Mouse (Mus musculus) embryonic fibroblast, embryonic 13.5 days (primary cell): Measurements from ENCODE around the gene Naxd. TPM values are rescaled to one million over a fixed set of nuclear protein-coding genes. Genes with fewer than 3 reads are reported as not detected.
A peak's percentile ranks its signal among the peaks of the same experiment; 100 is the strongest.
"Not testable (repeated sequence)": the region's sequence is repeated elsewhere in the genome, so short reads cannot be mapped to it uniquely, and the experiment has no call there.

ENCODE experiments used
- H3K27ac ChIP-seq: 2 replicates; pipeline ENCODE4 v1.5.1; 2012; ENCODE audit warnings: low read length, control low read depth, inconsistent platforms; ENCODE audit not compliant: insufficient read depth
- H3K4me1 ChIP-seq: 2 replicates; pipeline ENCODE4 v1.6.1; 2011; ENCODE audit warnings: low read length; ENCODE audit not compliant: control insufficient read depth, insufficient read depth
- H3K4me3 ChIP-seq: 2 replicates; pipeline ENCODE4 v1.5.1; 2011; ENCODE audit warnings: mild to moderate bottlenecking, control low read depth, low read length; ENCODE audit not compliant: insufficient read depth
- CTCF ChIP-seq: IDR thresholded peaks from 2 replicates; pipeline ENCODE4 v1.5.1; 2011; ENCODE audit warnings: mild to moderate bottlenecking, control low read depth, low read length, moderate library complexity, borderline replicate concordance; ENCODE audit not compliant: insufficient read depth
- POLR2A ChIP-seq: IDR thresholded peaks from 2 replicates; pipeline ENCODE4 v1.6.1; 2011; ENCODE audit warnings: low read depth, mild to moderate bottlenecking, control low read depth, low read length, moderate library complexity
- polyA plus RNA-seq: library from polyadenylated mRNA; stranded (reverse); fragments of >200 nt; gene quantifications from 2 replicates; pipeline ENCODE4 v1.2.4, GENCODE M21; 2011; ENCODE audit warnings: low read depth; ENCODE audit not compliant: missing spikeins, insufficient read length

Naxd gene
- polyA plus RNA-seq, 1 experiment: 54.2 TPM

DNA sequence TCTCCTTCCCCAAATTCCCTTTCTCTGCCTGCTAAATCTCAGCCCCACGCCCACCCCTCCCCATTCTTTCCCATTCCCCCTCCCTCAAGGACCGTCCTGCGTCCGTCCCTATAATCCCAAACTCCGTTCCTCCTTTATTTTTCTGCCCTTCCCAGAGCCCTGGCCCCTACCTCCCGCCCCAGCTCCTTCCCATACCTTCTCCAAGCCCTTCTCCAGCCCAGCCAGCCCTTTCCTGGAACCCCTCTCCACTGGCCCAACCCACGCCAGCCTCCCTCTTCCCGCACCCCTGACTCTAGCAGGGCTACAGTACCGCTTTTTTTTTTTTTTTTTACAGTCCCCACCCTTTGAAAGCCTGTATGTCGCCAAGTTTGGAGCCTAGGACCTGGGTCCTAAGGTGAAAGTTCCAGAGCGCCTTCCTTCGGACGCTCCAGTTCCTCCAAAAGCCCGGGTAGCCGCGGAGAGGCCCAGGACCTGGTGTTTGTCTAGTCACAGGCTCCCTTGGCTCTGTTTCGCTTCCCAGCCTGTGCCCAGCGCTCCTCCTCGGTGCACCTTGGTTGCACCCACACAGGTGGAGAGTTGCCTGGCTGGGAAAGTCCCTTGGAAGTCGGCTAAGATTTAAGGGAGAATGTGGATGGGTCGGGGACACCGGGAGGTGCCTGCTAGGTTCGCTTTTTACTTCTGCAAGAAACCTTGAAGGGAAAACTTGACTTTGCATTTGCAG is 18.3 kb upstream of the Naxd start:
- TF ChIP-seq POLR2A (no peak), CTCF (no peak)
- peaks cover 4% of the 10 kb centered on the region; the same call in 1 of the 2 replicates for H3K4me1 ChIP-seq
- H3K4me3 ChIP-seq: no peak overlapping the region
- H3K27ac ChIP-seq: no peak overlapping the region

DNA sequence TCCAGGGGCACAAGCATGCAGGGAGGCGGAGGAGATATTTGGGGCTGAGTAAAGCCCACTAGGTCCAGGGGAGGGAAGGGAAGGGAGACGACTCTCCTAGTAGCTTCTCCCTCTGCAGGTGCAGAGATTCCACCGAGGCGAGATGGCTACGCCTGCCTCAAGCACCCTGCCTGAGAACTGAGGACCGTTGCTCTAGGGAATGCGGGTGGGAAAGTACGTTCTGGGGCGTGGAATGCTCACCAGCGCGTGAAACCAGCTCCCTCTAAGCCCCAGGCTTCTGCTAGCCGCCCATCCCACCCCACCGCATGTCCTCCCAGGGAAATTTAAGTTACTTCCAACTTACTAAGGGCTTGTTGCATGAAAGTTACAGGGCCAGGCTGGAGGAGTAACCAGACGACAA is 17.7 kb upstream of the Naxd start:
- H3K4me1 ChIP-seq: peaks cover 4% of the 10 kb centered on the region; the same call in 1 of the 2 replicates
- H3K4me3 ChIP-seq: no peak overlapping the region
- H3K27ac ChIP-seq: no peak overlapping the region
- TF ChIP-seq CTCF: no peak
- no peak for TF ChIP-seq POLR2A

DNA sequence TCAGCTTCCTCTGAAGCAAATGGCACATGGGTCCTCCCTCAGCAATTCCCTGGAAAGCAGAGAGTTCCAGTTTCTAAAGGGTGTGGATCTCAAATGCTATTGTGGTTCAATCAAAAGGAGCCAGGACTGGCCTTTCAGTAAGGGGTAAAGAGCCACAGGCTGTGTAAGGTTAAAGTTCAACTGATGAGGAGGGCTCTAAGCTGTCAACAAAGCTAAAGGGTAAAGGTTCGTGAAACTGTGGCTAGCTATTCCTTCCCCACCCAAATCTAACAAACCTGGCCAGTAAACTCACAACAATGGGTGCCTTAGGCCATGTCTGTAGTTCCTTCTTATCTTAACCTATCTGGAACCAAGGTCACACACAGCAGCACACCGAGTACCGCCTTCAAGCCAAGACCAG is 15.4 kb upstream of the Naxd start:
- TF ChIP-seq CTCF: no peak
- Histone ChIP-seq H3K27ac (no peak overlapping the region), H3K4me3 (no peak overlapping the region), H3K4me1 (no peaks in the 10 kb centered on the region)

DNA sequence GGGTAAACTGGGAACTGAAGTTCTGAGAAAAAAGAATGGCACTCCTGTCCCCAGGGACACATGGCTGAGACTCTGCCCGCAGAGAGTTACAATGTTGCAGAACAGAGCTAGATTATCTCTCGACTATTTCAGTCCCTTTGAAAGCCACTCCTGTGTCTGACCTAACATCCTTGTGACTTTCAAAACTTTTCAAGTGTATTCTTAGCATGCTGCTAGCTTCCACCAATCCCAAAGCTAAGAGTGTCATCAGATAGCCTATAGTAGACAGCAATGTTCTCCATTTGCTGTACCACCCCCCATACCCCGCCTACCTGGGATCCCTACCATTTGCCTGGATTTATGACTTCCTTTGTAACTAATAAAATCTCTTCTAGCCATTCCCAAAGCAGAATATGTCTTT is 14.8 kb upstream of the Naxd start:
- Histone ChIP-seq H3K27ac (no peak overlapping the region), H3K4me1 (no peaks in the 10 kb centered on the region), H3K4me3 (no peak overlapping the region)
- TF ChIP-seq POLR2A (no peak), CTCF (no peak)

DNA sequence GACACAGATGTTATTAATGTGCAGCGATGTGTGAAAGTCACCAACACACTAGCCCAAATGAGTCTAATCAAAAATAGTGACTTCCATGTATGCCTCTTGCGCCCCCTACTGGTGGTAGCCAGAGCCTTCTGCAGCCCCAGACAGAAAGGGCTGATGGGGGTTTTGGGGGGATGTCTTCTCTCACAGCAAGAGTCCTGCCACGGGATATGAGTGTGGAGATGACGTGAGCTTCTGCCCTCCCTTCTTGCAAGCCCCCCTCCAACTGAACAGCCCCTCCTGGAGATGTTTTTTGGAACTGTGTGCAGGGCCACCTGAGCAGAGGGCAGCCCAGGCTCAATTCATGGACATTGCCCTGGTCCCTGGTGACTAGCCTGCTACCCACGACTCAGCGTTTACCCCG is 11.2 kb upstream of the Naxd start:
- Histone ChIP-seq H3K4me1 (no peaks in the 10 kb centered on the region), H3K27ac (no peak overlapping the region), H3K4me3 (no peak overlapping the region)
- TF ChIP-seq POLR2A (no peak), CTCF (peak; percentile 44; the same call in 1 of the 2 replicates)

DNA sequence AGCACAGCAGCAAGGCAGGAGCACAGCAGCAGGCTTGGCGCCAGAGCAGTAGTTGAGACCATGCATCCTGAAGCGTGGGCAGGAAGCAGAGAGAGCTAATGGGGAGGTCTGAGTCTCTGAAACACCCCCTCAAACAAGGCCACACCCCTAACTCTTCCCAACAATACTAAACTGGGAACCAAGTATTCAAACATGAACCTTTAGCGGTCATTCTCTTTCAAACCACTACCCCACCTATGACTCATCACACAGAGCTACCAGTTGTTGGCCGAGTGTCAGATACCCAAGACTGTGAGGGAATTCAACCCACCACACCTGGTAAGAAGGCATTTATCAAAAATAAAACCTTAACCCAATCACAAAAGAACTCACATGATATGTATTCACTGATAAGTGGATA is 10.1 kb upstream of the Naxd start:
- no peaks in the 10 kb centered on the region for H3K4me1 ChIP-seq
- H3K4me3 ChIP-seq: no peak overlapping the region
- TF ChIP-seq POLR2A: no peak
- TF ChIP-seq CTCF: no peak
- H3K27ac ChIP-seq: no peak overlapping the region

DNA sequence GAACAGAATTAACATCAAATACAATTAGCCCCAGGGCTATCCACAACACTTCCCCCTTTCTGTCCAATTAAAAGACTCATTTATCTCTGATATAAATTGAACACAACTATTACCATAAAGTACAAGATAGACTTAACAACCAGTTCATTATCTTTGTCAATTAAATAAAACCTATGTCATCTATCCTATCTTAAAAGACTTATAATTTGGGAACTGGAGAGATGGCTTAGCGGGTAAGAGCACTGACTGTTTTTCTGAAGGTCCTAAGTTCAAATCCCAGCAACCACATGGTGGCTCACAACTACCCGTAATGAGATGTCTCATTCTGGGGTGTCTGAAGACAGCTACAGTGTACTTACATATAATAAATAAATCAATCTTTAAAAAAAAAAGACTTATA is 5.0 kb upstream of the Naxd start:
- not testable (repeated sequence) for H3K4me1 ChIP-seq, H3K27ac ChIP-seq, H3K4me3 ChIP-seq

DNA sequence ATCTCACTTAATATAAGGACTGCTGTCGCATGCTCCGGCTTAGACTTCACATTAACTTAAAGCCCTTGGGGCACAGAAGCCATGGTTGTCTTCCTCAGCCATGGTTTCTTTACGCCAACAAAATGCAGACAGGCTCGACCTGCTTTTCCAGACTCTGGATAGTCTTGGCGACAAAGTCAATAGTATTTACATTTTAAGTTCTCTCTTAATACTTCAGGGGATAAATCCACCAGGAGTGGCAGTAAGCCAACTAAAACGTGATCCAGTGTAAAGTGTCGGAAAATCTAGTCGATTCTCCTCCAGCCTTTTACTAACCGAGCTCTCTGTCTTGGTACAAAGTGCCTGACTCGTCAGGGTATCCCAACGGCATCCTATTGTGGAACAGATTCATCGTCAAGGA is 975 bp downstream of the Naxd start:
- Histone ChIP-seq H3K4me1 (no peaks in the 10 kb centered on the region), H3K27ac (no peak overlapping the region), H3K4me3 (peak overlapping the region; percentile 82)
- no peak for TF ChIP-seq POLR2A
- no peak for TF ChIP-seq CTCF

DNA sequence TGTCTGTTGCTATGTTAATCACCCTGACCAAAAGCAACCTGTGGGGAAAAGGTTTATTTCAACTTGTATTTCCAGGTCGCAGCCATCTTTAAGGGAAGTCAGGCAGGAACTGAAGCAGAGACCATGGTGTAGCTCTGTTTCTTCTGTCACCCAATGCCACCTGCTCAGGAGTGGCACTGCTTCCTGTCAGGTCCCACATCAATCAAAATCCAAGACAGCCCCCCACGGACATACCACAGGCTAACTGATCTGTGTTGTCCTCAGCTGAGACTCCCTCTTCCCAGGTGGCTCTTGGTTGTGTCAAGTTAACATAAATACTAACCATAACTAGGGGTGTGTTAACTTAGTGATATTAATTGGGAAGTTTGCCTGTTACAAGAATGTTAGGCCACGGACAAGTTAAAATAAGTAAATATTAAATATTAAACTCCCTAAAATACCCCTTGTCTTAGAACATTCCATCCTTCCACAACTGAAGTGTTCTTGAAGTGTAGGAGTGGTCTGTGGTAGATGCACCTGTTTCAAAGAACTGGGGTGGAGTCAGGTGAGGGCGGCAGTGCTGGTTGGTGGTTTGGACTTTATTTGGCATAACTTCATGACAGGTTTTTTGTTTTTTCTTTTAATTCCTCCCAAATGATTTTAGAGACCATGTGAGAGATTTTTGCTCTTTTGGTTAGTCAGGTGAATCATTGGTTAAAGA is 1.6 kb downstream of the Naxd start:
- Histone ChIP-seq H3K4me3 (peak overlapping the region; percentile 82), H3K4me1 (no peaks in the 10 kb centered on the region), H3K27ac (no peak overlapping the region)
- TF ChIP-seq POLR2A: no peak
- TF ChIP-seq CTCF: no peak

DNA sequence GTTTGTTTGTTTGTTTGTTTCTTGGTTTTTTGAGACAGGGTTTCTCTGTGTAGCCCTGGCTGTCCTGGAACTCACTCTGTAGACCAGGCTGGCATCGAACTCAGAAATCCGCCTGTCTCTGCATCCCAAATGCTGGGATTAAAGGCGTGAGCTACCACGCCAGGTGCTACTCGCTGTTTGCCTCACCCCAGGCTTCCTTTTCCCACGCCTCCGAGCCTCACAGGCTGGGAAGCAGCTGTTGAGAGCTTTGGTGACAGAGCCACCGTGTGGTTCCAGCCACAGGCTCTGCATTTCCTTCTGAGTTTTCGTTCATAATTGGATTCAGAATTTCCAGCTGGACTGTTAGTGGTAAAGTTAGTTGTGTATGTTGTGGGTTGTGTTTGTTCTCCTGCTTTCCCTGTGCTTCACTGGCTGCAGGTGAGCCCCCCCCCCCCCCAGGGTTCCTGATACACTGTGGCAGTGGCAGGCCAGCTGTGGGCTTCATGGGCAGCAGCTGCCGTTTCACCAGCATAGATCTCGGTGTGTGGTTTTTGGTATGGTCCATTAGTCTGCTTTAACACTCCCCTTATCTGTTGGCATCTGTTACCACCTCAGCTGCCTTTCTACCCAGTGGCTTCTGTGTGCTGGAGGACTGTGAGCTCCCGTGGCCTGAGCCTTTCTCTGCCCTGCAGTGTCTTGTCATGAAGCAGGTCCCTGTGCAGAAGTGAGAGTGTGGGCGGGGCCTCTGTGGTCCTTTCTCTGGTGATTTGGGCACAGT is 6.3 kb downstream of the Naxd start:
- no peak overlapping the region for H3K27ac ChIP-seq
- no peaks in the 10 kb centered on the region for H3K4me1 ChIP-seq
- no peak overlapping the region for H3K4me3 ChIP-seq
- no peak for TF ChIP-seq POLR2A
- no peak for TF ChIP-seq CTCF
